Mouse (Mus musculus): Measurements from ENCODE around the gene Aknad1. TPM values are rescaled to one million over a fixed set of nuclear protein-coding genes. Genes with fewer than 3 reads are reported as not detected.

The Aknad1 gene
- total RNA-seq, 1 experiment from 2014 or later, result not detected

Other genes starting within 250 kb of the Aknad1 start
- gene 1700013F07Rik, start 205.5 kb upstream of the Aknad1 start, total RNA-seq (2017), result not detected in 2 replicates
- 0.32 and 3.4 TPM in 2 replicates for gene 5330417C22Rik, start 203.1 kb upstream of the Aknad1 start, total RNA-seq (2017)
- gene Tmem167b, start 177.2 kb upstream of the Aknad1 start, total RNA-seq (2017), result 29.2 and 33.6 TPM in 2 replicates
- 19.2 and 19.5 TPM in 2 replicates for gene Taf13, start 168.0 kb upstream of the Aknad1 start, total RNA-seq (2017)
- gene Wdr47, start 148.4 kb upstream of the Aknad1 start, total RNA-seq (2017), result 5.0 and 10.3 TPM in 2 replicates
- gene Clcc1, start 85.7 kb upstream of the Aknad1 start, total RNA-seq (2017), result 87.6 and 91.5 TPM in 2 replicates
- 25.1 and 26.1 TPM in 2 replicates for gene Gpsm2, start 17.3 kb upstream of the Aknad1 start, total RNA-seq (2017)
- gene Stxbp3, start 100.9 kb downstream of the Aknad1 start, total RNA-seq (2017), result 32.3 and 36.5 TPM in 2 replicates
- 0.37 TPM in 1 of 2 replicates, not detected in the other for gene Fndc7, start 150.3 kb downstream of the Aknad1 start, total RNA-seq (2017)
- 293 and 352 TPM in 2 replicates for gene Prpf38b, start 172.1 kb downstream of the Aknad1 start, total RNA-seq (2017)
- gene Henmt1, start 200.2 kb downstream of the Aknad1 start, total RNA-seq (2017), result not detected in 2 replicates
- not detected in 2 replicates for gene Gm9857, start 200.8 kb downstream of the Aknad1 start, total RNA-seq (2017)